Mouse (Mus musculus) skeletal muscle tissue, adult 2 months (tissue): ENCODE data around the gene Erbb3.
"Not testable (repeated sequence)": the region's sequence is repeated elsewhere in the genome, so short reads cannot be mapped to it uniquely, and the experiment has no call there.

Experiments used
- DNase-seq: peaks from one replicate; pipeline ENCODE4 v3.0.0-alpha.2; 2012; ENCODE audit warnings: low read depth, low spot score

Gene Erbb3

DNA sequence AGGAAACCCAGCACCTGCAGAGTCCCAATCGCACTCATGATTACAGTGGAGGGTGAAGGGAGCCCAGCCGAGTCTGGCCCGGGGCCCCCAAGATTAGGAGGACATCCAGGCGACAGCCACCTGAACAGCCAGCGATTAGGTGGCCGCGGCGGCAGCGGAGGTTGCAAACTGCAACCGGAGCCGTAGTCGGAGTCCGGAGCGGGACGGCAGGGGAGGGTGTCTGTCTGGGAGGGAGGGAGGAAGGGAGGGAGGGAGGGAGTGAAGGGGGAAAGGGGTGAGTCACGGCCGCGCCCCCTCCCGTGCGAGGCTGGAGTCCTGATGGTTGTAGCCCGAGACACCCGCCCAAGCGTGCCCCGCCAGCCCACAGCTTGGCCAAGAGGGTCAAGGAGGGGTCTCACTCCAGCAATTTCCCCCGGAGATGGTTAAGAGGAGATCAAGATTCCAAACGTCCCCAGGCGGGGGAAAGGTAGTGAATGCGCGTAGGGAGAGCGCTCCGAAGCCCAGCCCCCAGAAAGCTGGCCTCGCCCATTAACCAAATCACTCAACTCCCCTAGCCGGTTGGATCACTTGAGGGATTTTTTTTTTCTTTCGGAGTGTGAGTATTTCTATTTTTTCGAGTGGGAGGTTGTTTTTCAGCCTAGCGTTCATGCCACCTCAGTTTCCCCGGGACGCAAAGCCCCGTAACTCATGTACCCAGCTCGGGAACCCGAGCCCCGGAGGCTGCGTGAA lies at the start of gene Erbb3:
Gene Erbb3 (minus strand): TSS at position 189 of the 729 bp plus-strand sequence.
- no peak for DNase-seq

DNA sequence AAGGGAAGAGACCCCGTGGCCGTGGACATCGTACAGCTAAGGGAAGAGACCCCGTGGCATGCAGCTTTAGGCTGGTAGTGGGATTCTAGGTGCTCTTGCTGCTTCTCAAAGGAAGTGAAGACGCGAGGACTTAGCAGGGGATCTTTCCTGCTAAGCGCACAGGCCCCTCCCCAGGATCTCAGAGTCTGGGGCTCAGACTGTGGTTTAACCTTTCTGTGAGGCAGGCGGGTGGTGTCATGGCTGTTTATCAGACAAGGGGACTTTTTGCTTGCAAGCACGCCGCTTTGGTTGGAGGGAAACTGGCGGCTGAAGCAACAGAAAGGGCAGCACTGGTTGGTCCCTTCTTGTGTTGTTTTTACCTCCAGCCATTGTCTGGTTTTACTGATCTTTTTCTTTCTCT lies 47.6 kb upstream of the Erbb3 start:
- DNase-seq, result no peak

DNA sequence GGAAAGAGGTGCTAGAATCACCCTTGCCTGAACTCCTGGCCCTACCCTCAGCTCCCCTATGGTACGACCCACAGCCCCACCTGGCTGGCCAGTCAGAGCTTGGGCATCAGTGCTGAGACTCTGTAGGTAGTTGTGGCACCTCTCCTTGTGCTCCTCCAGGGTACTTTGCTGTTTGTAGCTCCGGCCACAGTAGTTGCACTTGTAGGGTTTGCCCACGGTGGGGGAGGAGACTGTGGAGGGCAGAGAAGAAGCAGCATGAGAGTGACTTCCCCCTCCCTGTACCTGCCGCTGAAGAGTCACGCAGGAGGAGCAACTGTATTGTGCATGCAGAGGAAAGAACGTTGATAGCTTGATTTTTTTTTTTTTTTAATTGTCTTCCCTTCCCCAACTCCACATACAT lies 47.1 kb upstream of the Erbb3 start:
- DNase-seq, result no peak

DNA sequence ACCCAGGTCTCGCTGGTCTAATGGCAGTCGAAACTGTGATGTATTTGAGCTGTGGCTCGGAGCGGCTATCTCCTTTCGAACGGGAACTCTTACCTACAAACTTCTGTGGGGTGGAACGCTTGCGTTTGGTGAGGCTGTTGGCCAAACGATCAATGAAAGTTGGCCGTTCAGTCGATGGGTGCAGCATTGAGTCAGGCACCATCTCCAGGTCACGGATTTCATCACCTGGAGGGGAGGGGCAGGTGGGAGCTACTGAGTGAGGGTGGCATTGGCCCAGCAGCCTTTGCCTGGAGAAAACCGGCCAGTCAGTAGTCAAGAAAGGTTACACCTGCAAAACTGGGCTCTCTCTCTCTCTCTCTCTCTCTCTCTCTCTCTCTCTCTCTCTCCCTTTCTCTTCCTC lies 46.2 kb upstream of the Erbb3 start:
- no peak for DNase-seq

DNA sequence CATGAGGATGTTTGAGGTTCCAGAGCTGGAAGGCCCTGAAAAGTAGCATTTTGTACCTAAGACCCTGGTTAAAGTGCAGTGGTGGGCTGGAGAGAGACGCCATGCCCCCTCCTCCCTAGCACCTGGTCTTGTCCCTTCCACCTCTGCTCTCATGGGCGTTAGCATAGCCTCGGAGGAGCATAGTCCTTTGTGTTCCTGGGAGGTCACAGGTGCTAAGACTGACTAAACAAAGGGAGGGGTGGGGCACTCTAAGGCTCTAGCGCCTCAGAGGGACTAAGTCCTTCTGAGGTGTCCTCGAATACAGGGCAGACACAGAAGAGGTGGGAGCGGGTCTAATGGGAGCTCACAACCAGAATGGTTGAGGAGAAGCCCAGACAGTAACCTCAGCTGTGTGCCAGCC lies 42.1 kb upstream of the Erbb3 start:
- DNase-seq, result no peak

DNA sequence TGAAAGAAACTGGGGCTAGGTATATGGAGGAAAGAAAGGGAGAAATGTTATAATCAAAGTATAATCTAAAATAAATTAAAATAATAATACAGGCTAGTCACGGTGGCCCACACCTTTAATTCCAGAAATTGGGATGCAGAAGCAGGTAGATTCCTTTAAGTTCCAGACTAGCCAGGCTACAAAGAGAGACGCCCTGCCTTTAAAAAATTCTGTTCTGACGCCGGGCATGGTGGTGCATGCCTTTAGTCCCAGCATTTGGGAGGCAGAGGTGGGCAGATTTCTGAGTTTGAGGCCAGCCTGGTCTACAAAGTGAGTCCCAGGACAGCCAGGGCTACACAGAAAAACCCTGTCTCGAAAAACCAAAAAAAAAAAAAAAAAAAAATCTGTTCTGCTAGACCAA lies 40.9 kb upstream of the Erbb3 start:
- DNase-seq, result not testable (repeated sequence)

DNA sequence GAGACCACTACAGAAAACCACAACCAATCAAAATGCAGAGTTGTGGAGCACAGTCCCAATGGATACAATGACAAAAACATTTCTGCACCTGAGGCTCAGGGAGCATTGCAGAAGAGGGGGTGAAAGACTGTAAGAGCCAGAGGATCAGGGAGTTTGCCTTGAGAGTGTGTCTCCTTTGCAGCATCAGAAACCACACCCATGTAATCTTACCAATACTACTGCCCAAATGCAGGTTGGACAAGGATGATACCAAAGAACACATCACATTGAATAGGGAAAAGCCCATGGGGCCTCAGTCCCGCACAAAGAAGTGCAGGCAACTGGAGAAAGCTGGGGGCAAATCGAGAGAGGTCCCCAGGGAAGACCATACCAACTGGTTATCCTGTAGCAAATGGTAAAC lies 40.3 kb upstream of the Erbb3 start:
- no peak for DNase-seq

DNA sequence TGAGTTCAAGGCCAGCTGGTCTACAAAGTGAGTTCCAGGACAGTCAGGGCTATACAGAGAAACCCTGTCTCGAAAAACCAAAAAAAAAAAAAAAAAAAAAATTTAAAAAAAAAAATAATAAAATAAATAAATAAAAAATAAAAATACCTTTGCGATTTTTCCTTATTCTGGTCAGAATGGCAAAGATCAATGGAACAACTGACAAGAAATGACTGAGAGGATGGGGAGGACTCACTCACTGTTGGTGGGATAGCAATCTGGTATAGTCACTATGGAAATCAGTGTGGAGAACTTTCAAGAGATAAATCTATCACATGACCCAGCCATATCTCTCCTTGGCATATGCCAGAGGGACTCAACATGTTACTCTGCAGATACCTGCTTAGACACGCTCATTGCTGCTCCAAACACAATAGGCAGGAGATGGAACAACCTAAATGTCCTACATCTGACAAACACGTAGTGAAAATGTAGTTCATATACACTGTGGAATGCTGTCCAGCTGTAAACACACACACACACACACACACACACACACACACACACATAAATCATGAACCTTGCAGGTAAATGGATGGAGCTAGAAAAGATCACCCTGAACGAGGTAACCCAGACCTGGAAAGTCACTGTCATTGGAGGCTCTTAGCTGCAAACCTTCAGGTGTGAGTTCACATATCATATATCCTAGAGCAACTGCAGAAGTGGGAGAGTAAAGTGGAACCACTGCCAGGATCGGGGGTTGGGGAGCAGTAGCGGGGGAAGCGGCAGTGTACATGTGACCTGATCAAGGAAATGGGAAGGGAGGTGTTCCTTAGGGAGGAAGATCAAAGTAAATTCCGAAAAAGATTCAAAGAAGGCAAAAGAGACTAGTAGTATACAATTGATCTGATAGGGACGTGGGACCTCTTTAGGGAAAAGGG lies 38.2 kb upstream of the Erbb3 start:
- no peak for DNase-seq

DNA sequence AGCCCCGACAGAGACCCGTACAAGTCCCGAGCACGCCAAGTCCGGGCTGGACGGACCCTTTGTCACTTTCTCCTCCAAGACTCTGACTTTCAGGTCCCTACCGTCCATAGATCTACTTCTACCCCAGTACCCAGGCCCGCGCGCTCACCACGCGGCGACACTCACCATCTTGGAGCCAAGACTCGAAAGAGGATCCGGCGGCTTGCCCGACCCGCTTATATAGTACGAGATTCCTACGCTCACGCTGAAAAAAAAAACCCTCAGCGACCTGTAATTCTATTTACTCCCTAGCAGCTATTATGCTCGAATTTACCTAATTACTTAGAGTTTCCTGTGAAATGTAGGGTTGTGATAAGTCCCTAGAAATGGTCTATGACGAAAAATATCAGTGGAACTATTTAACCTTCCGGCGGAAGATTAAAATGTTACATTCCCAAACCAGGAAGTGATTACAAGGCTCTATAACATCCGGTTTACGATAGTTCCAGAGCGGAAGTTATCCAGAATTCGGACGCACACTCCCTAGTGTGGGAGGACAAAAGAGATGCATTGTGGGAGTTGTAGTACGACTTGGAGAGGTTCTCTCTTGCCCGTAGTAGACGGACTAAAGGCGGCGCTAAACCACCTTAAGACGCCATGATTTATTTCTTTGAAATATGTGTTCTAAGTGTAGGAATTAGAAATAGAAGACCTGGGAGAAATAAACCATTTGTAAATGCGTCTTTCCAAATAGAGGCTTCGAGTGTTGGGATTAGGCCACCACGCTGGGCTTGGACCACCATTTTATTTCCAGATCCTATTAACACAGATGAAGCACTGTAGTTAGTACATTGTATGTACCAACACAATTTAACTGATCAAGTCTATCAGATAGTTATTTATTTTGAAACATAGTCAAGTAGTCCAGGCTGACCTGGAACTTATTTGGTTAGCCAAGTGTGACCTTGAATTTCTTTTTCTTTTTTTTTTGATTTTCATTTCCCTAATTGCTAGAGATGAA lies 37.2 kb upstream of the Erbb3 start, which contains the start of gene Rps26:
Gene Rps26 (minus strand): TSS at position 437 of the 1,000 bp plus-strand sequence.
- peak; percentile 98 for DNase-seq

DNA sequence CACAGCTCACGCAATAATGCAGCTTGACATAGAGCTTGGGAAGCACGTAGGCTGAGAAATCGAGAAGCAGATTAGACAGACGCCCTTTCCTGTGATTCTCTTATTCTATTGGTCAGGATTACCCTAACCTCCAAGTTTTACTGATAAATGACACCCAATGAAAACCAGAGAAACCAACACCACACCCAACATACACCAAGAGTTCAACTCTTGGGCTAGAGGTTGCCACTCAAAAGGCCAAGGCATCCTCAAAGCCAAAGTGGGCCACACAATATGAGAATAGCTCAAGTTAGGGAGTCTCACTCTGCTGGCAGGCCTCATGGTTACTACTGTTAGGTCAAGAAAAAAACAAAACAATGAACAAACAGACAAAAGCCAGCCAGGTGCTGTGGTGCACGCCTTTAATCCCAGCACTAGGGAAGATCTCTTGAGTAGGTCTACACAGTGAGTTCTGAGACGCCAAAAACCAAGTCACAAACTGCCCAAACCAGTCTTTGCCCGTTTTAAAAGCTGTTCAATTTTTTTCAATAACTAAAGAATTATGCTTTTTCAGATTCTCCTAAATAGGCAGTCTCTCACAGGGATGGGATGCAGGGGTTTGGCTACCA lies 35.9 kb upstream of the Erbb3 start:
- no peak for DNase-seq

DNA sequence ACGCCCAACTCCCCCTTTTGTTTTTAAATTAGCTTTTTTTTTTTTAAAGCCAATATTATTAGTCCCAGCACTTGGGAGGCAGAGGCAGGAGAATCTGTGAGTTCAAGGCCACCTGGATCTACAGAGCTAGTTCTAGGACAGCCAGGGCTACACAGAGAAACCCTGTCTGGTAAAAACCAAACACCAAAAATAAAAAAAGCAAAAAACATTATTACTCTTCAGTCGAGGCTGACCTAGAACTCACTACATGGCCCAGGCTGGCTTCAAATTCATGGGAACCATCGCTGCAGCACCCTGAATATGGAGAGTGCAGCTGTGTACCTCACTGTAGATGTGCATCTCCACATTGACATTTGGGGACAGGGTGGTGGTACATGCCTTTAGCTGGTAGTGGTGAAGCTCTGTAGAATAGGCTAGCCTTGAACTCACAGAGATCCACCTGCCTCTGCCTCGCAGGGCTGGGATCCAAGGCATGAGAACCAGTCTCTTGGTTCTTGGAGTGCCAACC lies 33.7 kb upstream of the Erbb3 start:
- DNase-seq, result not testable (repeated sequence)

DNA sequence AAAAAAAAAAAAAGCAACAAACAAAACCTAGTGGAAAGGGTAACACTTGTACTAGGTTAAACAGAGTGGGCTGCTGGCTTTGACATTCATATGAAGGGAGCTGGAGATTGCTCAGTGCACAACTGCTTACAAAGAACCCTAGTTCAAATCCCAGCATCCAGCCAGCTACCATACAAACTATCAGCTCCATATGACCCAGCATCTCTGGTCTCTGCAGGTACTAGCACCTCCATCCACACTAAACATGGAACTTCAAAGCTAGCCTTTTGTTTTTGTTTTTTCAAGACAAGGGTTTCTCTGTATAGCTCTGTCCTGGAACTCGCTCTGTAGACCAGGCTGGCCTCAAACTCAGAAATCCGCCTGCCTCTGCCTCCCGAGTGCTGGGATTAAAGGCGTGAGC lies 33.2 kb upstream of the Erbb3 start:
- no peak for DNase-seq

DNA sequence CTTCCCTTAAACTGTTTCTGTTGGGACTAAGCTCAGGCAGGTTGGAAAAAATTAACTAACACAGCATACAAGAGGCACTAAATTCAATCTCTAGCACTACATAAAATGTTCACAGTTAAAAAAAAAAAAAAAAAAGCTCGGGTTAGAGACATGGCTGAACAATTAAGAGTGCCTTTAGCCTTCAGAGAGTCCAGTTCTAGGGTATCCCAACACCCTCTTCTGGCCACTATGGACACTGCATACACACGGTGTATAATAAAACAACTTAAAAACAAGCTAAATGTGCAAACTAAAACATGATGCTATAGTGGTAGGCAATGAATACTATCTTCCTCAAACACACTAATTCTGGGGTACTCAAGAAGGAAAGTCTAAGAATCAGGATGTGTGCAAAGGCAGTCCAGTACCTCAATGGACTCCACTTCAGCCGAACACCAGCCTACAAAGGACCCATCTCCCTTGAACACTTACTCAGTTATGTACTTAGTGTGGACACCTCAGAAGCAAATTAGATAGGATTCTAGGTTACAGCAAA lies 32.6 kb upstream of the Erbb3 start:
- DNase-seq, result no peak

DNA sequence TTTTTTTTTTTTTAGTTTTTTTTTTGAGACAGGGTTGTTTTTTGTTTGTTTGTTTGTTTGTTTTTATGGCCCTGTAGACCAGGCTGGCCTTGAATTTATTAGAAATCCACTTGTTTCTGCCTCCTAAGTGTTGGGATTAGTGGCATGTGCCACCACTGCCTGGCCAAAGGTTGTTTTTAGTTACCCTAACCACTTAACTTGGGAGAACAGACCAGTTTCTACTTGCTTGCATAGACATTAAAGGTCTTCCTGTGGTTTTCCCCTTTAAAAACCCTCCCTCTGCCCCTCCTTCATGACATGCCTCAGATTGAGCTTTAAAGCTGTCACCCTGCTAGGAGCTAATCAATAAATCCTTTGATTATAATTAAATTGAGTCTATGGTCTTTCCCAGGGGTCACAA lies 30.8 kb upstream of the Erbb3 start:
- no peak for DNase-seq

DNA sequence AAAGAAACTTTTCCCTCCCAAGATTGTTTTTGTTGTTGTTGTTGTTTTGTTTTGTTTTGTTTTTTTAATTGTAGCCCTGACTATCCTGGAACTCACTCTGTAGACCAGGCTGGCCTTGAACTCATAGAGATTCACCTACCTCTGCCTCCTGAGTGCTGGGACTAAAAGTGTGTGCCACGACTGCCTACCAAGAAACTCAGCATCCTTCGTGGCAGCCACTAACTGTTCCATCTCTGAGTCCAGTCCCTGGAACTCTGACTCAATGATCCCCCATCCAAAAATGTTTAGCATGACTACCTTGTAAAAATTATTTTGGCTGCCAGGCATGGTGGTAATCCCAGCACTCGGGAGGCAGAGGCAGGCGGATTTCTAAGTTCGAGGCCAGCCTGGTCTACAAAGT lies 29.7 kb upstream of the Erbb3 start:
- DNase-seq, result not testable (repeated sequence)

DNA sequence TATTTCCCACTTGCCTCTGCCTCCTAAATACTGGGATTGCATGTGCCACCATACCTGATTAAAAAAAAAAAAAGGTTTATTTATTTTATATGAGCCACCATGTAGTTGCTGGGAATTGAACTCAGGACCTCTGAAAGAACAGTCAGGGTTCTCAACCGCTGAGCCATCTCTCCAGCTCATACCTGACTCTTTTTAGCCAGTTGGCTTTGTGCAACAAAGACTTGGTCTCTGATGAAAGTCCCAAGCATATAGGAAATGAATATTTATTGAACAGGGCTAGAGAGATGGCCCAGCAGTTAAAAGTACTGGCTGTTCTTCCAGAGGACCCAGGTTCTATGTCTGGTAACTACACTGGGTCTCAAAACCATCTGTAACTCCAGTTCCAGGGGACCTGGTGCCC lies 29.1 kb upstream of the Erbb3 start:
- no peak for DNase-seq

DNA sequence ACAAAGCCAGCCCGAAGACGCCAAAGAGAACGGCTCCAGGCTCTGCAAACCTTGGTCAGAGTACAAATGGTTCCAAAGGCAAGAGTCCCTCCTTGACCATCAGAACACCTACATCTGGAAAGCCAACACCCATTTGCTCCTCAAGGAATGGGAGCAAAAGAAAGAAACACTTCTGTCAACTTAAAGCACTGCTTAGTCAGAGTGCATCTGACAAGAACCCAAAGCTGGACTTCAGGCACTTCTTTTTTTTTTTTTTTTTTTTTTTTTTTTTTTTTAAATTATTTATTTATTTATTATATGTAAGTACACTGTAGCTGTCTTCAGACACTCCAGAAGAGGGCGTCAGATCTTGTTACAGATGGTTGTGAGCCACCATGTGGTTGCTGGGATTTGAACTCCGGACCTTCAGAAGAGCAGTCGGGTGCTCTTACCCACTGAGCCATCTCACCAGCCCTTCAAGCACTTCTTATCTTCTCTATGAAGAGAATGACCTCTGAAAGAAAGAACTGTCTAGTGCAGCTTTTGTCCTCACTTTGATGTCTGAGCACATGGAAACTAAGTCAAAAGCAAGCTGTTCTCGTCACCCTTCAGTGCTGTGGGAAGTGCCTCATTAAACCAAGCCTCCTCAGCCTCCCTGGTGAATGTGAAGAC lies 26.5 kb upstream of the Erbb3 start:
- not testable (repeated sequence) for DNase-seq

DNA sequence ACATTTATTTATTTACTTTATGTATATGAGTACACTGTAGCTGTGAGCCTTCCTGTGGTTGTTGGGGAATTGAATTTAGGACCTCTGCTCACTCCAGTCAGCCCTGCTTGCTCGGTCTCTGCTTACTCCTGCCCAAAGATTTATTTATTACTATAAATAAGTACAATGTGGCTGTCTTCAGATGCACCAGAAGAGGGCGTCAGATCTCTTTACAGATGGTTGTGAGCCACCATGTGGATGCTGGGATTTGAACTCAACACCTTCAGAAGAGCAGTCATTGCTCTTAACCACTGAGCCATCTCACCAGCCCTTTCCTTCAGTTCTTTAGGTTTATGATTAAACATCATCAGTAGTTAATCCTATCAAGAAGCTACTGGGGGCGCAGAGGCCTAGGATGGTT lies 25.5 kb upstream of the Erbb3 start:
- DNase-seq, result no peak

DNA sequence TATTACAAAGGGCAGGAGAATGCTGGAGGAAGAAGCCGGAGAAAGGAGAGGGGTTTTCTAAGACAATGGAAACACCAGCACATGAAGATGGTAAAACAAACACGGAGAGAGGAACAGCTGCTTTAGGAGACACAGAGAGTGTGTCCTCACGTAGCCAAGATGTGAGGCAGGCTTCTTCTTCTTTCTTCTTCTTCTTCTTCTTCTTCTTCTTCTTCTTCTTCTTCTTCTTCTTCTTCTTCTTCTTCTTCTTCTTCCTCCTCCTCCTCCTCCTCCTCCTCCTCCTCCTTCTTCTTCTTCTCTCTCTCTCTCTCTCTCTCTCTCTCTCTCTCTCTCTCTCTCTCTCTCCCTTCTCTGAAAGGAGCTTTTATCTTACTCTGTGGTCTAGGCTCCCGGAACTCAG lies 24.4 kb upstream of the Erbb3 start:
- DNase-seq, result not testable (repeated sequence)

DNA sequence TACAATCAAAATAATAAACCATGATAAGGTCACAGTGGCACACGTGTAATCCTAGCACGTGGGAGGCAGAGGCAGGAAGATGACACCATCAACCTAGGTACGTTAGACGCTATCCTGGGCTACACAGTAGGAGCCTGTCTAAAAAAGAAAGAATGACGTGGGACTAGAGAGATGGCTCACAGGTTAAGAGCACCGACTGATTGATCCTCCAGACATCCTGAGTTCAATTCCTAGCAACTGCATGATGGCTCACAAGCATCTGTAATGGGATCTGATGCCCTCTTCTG lies 23.6 kb upstream of the Erbb3 start:
- no peak for DNase-seq
